8 mouse cellular contexts compared by ENCODE assay signal in genomic region chr3:94886316-94887224, GRCm38 (mm10). TPM values are rescaled to one million over a fixed set of nuclear protein-coding genes. Genes with fewer than 3 reads are reported as not detected.
DNase-seq lines count a peak whose midpoint lies in the region; ATAC-seq and TF ChIP-seq lines count a peak whose summit lies in the region.

Psmb4 (minus strand) TSS chr3:94886961.

- H3K27me3 ChIP-seq in embryonic facial prominence, embryonic 13.5 days = 0 out of 2 replicates have a peak, but pooled peaks cover 3% of the 10 kb centered on the region
- H3K27me3 ChIP-seq in heart, adult 2 months (ENCODE audit: control insufficient read depth, insufficient read depth, low read length) = no peaks in the 10 kb centered on the region
- H3K27me3 ChIP-seq in limb, embryonic 13.5 days = no peaks in the 10 kb centered on the region
- no peaks in the 10 kb centered on the region for H3K27me3 ChIP-seq in midbrain, embryonic 16.5 days (ENCODE audit: control insufficient read depth, insufficient read depth, low read depth, low read length)

- peak; percentile 98 for DNase-seq in 3T3-L1 (ENCODE audit: low read depth, low spot score)
- peak; percentile 89 to 91 for DNase-seq in adrenal gland, postnatal 36 days
- peak; percentile 89 for DNase-seq in heart, adult 2 months
- peak; percentile 85 to 90 for DNase-seq in kidney, adult 8-10 months
- DNase-seq in spleen, postnatal 10 days (ENCODE audit: low spot score in 2 of 2) = peak; percentile 75 to 88

- under 1% methylated on average over 61 of the region's 61 CpGs for WGBS in embryonic facial prominence, embryonic 13.5 days
- WGBS in heart, adult 2 months = under 1% methylated on average over 61 of the region's 61 CpGs
- WGBS in limb, embryonic 13.5 days = under 1% methylated on average over 61 of the region's 61 CpGs
- WGBS in midbrain, embryonic 16.5 days = under 1% methylated on average over 61 of the region's 61 CpGs

- intact Hi-C loops in heart, adult 2 months (cut with DNase I) = loop anchor here (2.0 to 5.0 kb wide), 2 partner anchors 48 to 131 kb away; partner anchors contain the start of gene Zfp687

- H3K9me3 ChIP-seq in embryonic facial prominence, embryonic 13.5 days = no peaks in the 10 kb centered on the region
- H3K9me3 ChIP-seq in limb, embryonic 13.5 days = no peaks in the 10 kb centered on the region
- H3K9me3 ChIP-seq in midbrain, embryonic 16.5 days (replicated peaks; ENCODE audit: control insufficient read depth, low read length, poor library complexity, severe bottlenecking) = no peaks in the 10 kb centered on the region

- peak; percentile 96 for TF ChIP-seq POLR2A in heart, adult 2 months (IDR thresholded peaks at IDR 0.05; ENCODE audit: insufficient read depth, low read depth, low read length)

- peaks cover 39% of the 10 kb centered on the region for H3K36me3 ChIP-seq in embryonic facial prominence, embryonic 13.5 days
- peaks cover 9% of the 10 kb centered on the region for H3K36me3 ChIP-seq in heart, adult 2 months (ENCODE audit: control insufficient read depth, insufficient read depth, low read length)
- peaks cover 37% of the 10 kb centered on the region for H3K36me3 ChIP-seq in limb, embryonic 13.5 days
- peaks cover 12% of the 10 kb centered on the region for H3K36me3 ChIP-seq in midbrain, embryonic 16.5 days (ENCODE audit: control insufficient read depth, insufficient read depth, low read length)

- peak within 1 kb of the TSS; percentile 88 for H3K4me2 ChIP-seq in embryonic facial prominence, embryonic 13.5 days
- H3K4me2 ChIP-seq in limb, embryonic 13.5 days (replicated peaks) = peak within 1 kb of the TSS; percentile 87
- peak within 1 kb of the TSS; percentile 96 for H3K4me2 ChIP-seq in midbrain, embryonic 16.5 days (ENCODE audit: low read length)

- ATAC-seq in embryonic facial prominence, embryonic 13.5 days (ENCODE audit: insufficient number of reproducible peaks, insufficient read depth, low FRiP score, low TSS enrichment, low read depth) = peak; percentile 77; the same call in 1 of the 2 replicates
- ATAC-seq in limb, embryonic 13.5 days (ENCODE audit: low FRiP score, low read depth) = peak; percentile 91
- peak; percentile 92 for ATAC-seq in midbrain, embryonic 16.5 days

- TF ChIP-seq EP300 in heart, adult 2 months (IDR thresholded peaks at IDR 0.05; ENCODE audit: insufficient read depth, low read depth, low read length) = peak; percentile 63; the same call in 1 of the 2 replicates

- H3K9ac ChIP-seq in embryonic facial prominence, embryonic 13.5 days = peak within 1 kb of the TSS; percentile 94
- peak within 1 kb of the TSS; percentile 89 for H3K9ac ChIP-seq in heart, adult 2 months (ENCODE audit: low read depth, low read length)
- H3K9ac ChIP-seq in limb, embryonic 13.5 days = peak within 1 kb of the TSS; percentile 96
- peak within 1 kb of the TSS; percentile 96 for H3K9ac ChIP-seq in midbrain, embryonic 16.5 days (ENCODE audit: low read depth, low read length)

- H3K79me2 ChIP-seq in heart, adult 2 months (replicated peaks; ENCODE audit: control insufficient read depth, insufficient read depth, low read length) = no peaks in the 10 kb centered on the region

- peaks cover 18% of the 10 kb centered on the region for H3K4me1 ChIP-seq in embryonic facial prominence, embryonic 13.5 days
- peaks cover 4% of the 10 kb centered on the region for H3K4me1 ChIP-seq in heart, adult 2 months (ENCODE audit: control insufficient read depth, insufficient read depth, low read length)
- peaks cover 18% of the 10 kb centered on the region for H3K4me1 ChIP-seq in limb, embryonic 13.5 days
- H3K4me1 ChIP-seq in midbrain, embryonic 16.5 days (ENCODE audit: control insufficient read depth, insufficient read depth, low read length) = peaks cover 11% of the 10 kb centered on the region

- peak within 1 kb of the TSS; percentile 96 for H3K4me3 ChIP-seq in embryonic facial prominence, embryonic 13.5 days
- H3K4me3 ChIP-seq in heart, adult 2 months = peak within 1 kb of the TSS; percentile 78
- H3K4me3 ChIP-seq in limb, embryonic 13.5 days = peak within 1 kb of the TSS; percentile 96
- peak within 1 kb of the TSS; percentile 94 for H3K4me3 ChIP-seq in midbrain, embryonic 16.5 days (ENCODE audit: low read depth, low read length)

- peak within 1 kb of the TSS; percentile 77 for H3K27ac ChIP-seq in embryonic facial prominence, embryonic 13.5 days
- H3K27ac ChIP-seq in heart, adult 2 months = peak within 1 kb of the TSS; percentile 93
- peak within 1 kb of the TSS; percentile 74 for H3K27ac ChIP-seq in limb, embryonic 13.5 days
- H3K27ac ChIP-seq in midbrain, embryonic 16.5 days (ENCODE audit: low read length) = peak within 1 kb of the TSS; percentile 88

- no peak for TF ChIP-seq CTCF in heart, adult 2 months (IDR thresholded peaks at IDR 0.05)

RNA-seq across cellular contexts. Expression of gene Psmb4, which starts in this region (rescaled TPM):
- 100 to 1,000 TPM; 338 to 350 TPM for total RNA-seq in adrenal gland, postnatal 36 days (2021)
- 348 and 379 TPM in 2 replicates for polyA plus RNA-seq in embryonic facial prominence, embryonic 13.5 days (2015; fragmentation: Nextera tagmentation; extraction: Ambion mirVana)
- 100 to 1,000 TPM; 212 to 223 TPM for total RNA-seq in heart, adult 2 months (2021)
- polyA plus RNA-seq in heart, adult 2 months (2012; rRNA removed) = 232 and 374 TPM in 2 replicates
- polyA plus RNA-seq in limb, embryonic 13.5 days (2015; fragmentation: Nextera tagmentation; extraction: Ambion mirVana) = 361 and 368 TPM in 2 replicates
- polyA plus RNA-seq in midbrain, embryonic 16.5 days (2015; fragmentation: Nextera tagmentation; extraction: Ambion mirVana) = 322 and 353 TPM in 2 replicates

Comparison
In these comparisons a context has a peak if more than half of its experiments do, and no peak if none do; other contexts are left out.
1. Peak in every context shown above with its lines: DNase-seq, ATAC-seq, H3K4me3 ChIP-seq and H3K27ac ChIP-seq.